Mouse (Mus musculus) thymus, adult 2 months (tissue): Measurements from ENCODE around the gene BC030499. TPM values are rescaled to one million over a fixed set of nuclear protein-coding genes. Genes with fewer than 3 reads are reported as not detected.

Source experiments
- DNase-seq: peaks from one replicate; pipeline ENCODE4 v3.0.0; 2021
- H3K27ac ChIP-seq: fragments of 200-500 bp; 2 replicates; pipeline ENCODE4 v1.5.1; 2012; ENCODE audit warnings: low read length, control low read depth; ENCODE audit not compliant: control insufficient read depth, insufficient read depth
- H3K27me3 ChIP-seq: fragments of 200-500 bp; 2 replicates; pipeline ENCODE4 v1.6.1; 2012; ENCODE audit warnings: mild to moderate bottlenecking, low read length, moderate library complexity, mixed read lengths; ENCODE audit not compliant: control insufficient read depth, insufficient read depth
- H3K36me3 ChIP-seq: fragments of 200-500 bp; 2 replicates; pipeline ENCODE4 v1.6.1; 2012; ENCODE audit warnings: mild to moderate bottlenecking, low read length, moderate library complexity; ENCODE audit not compliant: control insufficient read depth, insufficient read depth
- H3K4me1 ChIP-seq: fragments of 200-500 bp; replicated peaks from 2 replicates; pipeline ENCODE4 v1.6.1; 2012; ENCODE audit warnings: low read length; ENCODE audit not compliant: control insufficient read depth, insufficient read depth
- H3K4me3 ChIP-seq: fragments of 200-500 bp; 2 replicates; pipeline ENCODE4 v1.5.1; 2012; ENCODE audit warnings: mild to moderate bottlenecking, low read length, control low read depth, moderate library complexity; ENCODE audit not compliant: control insufficient read depth, insufficient read depth
- CTCF ChIP-seq: fragments of 200-500 bp; IDR thresholded peaks from 2 replicates; pipeline ENCODE4 v1.5.1; 2012; ENCODE audit warnings: mild to moderate bottlenecking, control low read depth, low read length, moderate library complexity, borderline replicate concordance; ENCODE audit not compliant: control insufficient read depth, poor library complexity, insufficient read depth; ENCODE audit errors: extremely low read depth
- POLR2A ChIP-seq: fragments of 200-500 bp; IDR thresholded peaks from 2 replicates; pipeline ENCODE4 v1.6.1; 2012; ENCODE audit warnings: mild to moderate bottlenecking, low read length, control low read depth, moderate library complexity; ENCODE audit not compliant: control insufficient read depth, poor library complexity, insufficient read depth; ENCODE audit errors: extremely low read depth
- WGBS: fragments of 180-500 bp; shearing (Covaris S2); methylation state at CpG from one replicate; pipeline ENCODE4 v1.1.7; 2018; 5-methylcytosine and 5-hydroxymethylcytosine counted together
- polyA plus RNA-seq: library from polyadenylated mRNA; depleted of rRNA; stranded (reverse); fragments of >200 nt; gene quantifications from 2 replicates; pipeline ENCODE4 v1.2.3, GENCODE M21; 2012; rRNA removed

Gene BC030499
- polyA plus RNA-seq, 1 experiment: 0.38 TPM

DNA sequence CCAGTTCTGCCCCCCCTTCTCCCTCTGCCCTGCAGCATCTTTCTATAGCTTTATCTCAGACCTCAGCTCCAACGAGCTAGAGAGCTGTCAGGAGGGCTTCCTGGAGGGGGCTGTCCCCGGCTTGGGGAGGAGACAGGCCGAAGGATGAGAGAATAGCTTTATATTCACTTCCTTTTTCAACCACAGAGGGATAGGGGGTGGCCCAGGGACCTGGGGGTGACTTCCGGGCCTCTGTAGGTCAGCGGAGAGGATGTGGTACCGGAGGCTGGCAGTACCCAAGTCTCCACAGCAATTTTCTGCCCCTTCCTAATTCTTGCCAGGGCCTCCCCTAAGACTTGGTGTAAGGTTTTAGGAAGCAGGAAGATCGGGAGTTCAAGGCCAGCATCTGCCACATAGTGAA lies 55.2 kb downstream of the BC030499 start:
- peaks cover 29% of the 10 kb centered on the region for H3K4me1 ChIP-seq
- DNase-seq: peak; percentile 53
- H3K4me3 ChIP-seq: no peak overlapping the region
- TF ChIP-seq CTCF: no peak
- TF ChIP-seq POLR2A: no peak
- peak overlapping the region; percentile 11; the same call in 1 of the 2 replicates for H3K27ac ChIP-seq
- H3K27me3 ChIP-seq: no peaks in the 10 kb centered on the region
- WGBS: 10% methylated on average over 7 of the region's 7 CpGs
- no peaks in the 10 kb centered on the region for H3K36me3 ChIP-seq

Other genes with a start within 250 kb of the BC030499 start
- 41.7 and 45.7 TPM in 2 replicates for gene Eral1, start 210.5 kb upstream of the BC030499 start, polyA plus RNA-seq
- gene Fam222b, start 196.2 kb upstream of the BC030499 start, polyA plus RNA-seq: 17.6 and 18.9 TPM in 2 replicates
- 275 TPM in 2 replicates for gene Traf4, start 125.3 kb upstream of the BC030499 start, polyA plus RNA-seq
- 27.0 and 27.4 TPM in 2 replicates for gene Nek8, start 114.2 kb upstream of the BC030499 start, polyA plus RNA-seq
- gene Tlcd1, start 114.1 kb upstream of the BC030499 start, polyA plus RNA-seq: 30.0 and 33.1 TPM in 2 replicates
- gene Rpl23a, start 107.3 kb upstream of the BC030499 start, polyA plus RNA-seq: 193 and 312 TPM in 2 replicates
- gene Rab34, start 102.4 kb upstream of the BC030499 start, polyA plus RNA-seq: 15.4 and 18.5 TPM in 2 replicates
- gene Proca1, start 97.4 kb upstream of the BC030499 start, polyA plus RNA-seq: 0.23 and 0.66 TPM in 2 replicates
- gene Sdf2, start 45.1 kb upstream of the BC030499 start, polyA plus RNA-seq: 95.9 and 132 TPM in 2 replicates
- gene Supt6, start 44.9 kb upstream of the BC030499 start, polyA plus RNA-seq: 36.2 and 38.8 TPM in 2 replicates
- gene 2610507B11Rik, start 29.1 kb upstream of the BC030499 start, polyA plus RNA-seq: 98.5 and 104 TPM in 2 replicates
- gene Spag5, start 10.7 kb downstream of the BC030499 start, polyA plus RNA-seq: 46.1 and 52.7 TPM in 2 replicates
- 2.4 and 3.0 TPM in 2 replicates for gene Aldoc, start 32.1 kb downstream of the BC030499 start, polyA plus RNA-seq
- gene Pigs, start 37.6 kb downstream of the BC030499 start, polyA plus RNA-seq: 88.3 and 95.0 TPM in 2 replicates
- gene Unc119, start 52.6 kb downstream of the BC030499 start, polyA plus RNA-seq: 31.1 and 42.0 TPM in 2 replicates
- 27.0 and 31.3 TPM in 2 replicates for gene Foxn1, start 95.7 kb downstream of the BC030499 start, polyA plus RNA-seq
- gene Slc13a2, start 131.4 kb downstream of the BC030499 start, polyA plus RNA-seq: 0.61 and 0.68 TPM in 2 replicates
- gene Slc46a1, start 174.9 kb downstream of the BC030499 start, polyA plus RNA-seq: 8.3 and 11.2 TPM in 2 replicates
- gene Sarm1, start 206.9 kb downstream of the BC030499 start, polyA plus RNA-seq: 0.62 and 0.97 TPM in 2 replicates
- 5.5 and 8.9 TPM in 2 replicates for gene Vtn, start 208.2 kb downstream of the BC030499 start, polyA plus RNA-seq
- 0.09 and 0.13 TPM in 2 replicates for gene Sebox, start 212.6 kb downstream of the BC030499 start, polyA plus RNA-seq
- gene Tmem199, start 221.3 kb downstream of the BC030499 start, polyA plus RNA-seq: 13.5 and 17.3 TPM in 2 replicates
- 41.3 and 43.6 TPM in 2 replicates for gene Poldip2, start 221.4 kb downstream of the BC030499 start, polyA plus RNA-seq
- 13.4 and 14.3 TPM in 2 replicates for gene Tnfaip1, start 245.5 kb downstream of the BC030499 start, polyA plus RNA-seq
- 58.4 and 60.7 TPM in 2 replicates for gene Ift20, start 245.5 kb downstream of the BC030499 start, polyA plus RNA-seq